Mouse (Mus musculus) cerebellum, adult 8-10 months (tissue): ENCODE measurements around the gene Zfp446.

Experiments used
- DNase-seq: peaks from one replicate; pipeline ENCODE4 v3.0.0; 2022

Zfp446 gene

DNA sequence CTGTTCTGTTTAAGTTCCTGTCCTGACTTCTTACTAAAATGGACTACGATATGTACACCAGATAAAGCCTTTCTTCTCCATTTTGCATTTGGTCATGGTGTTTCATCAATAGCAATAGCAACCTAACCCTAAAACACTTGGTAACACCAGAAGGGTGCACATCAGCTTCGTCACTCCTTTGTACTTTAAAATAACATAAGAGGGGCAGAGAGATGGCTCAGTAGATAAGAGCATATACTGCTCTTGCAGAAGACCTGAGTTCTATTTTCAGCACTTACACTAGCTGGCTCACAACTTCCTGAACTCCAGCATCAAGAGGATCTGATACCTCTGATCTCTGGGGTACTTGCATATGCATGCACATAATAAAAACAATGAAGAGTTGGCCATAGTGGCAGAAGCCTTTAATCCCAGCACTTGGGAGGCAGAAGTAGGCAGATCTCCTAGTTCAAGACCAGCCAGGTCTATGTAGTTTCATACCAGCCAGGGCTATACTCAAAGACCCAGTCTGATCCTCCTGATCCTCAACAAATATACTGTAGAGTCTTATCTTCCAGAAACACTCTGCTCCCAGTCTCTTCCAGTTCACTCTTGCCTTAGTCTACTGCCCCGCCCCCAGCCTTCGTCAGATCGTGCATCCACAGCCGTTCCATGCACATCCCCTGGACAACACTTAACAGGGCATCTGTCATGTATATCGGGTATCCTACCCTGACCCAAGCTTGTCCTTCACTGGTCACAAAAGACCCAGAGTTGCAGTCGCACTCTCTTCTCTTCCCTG lies 10.0 kb downstream of the Zfp446 start:
- DNase-seq: no peak

DNA sequence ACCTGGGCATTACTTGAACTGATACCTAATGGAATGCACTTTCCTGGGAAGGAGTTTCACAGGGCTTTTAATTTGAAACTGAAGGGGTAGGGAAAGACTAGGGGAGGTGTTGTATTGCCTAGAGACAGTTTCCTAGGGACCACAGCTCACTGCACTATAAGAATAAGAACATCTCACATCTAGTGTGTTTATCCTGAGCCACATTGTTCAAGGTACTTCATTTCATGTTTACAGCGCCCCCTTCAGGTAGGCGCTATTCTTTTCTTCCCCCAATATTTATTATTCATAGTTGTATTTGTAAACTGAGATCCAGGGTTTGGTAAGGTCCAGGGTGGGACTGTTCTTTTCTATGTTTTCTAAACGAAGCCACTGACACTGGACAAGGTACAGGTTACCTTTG lies 14.6 kb downstream of the Zfp446 start:
- DNase-seq: no peak

DNA sequence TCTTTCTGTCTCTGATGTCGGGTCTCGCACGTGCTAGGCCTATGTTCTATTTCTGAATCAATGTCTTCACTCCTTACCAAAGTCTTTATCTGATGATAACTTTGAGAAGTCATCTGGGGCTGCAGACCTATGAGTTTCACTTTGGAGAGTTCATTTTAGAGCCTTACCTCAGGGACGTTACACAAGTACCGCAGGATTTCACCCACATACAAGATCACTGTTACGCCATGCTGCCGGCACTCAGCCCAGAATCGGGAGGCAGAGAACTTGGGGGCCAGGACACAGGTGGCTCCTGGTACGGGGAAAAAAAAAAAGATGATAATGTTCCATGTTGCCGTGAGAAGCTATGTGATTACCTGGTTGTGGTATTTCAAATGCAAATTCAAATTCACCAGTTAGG lies 15.5 kb downstream of the Zfp446 start:
- DNase-seq: no peak

DNA sequence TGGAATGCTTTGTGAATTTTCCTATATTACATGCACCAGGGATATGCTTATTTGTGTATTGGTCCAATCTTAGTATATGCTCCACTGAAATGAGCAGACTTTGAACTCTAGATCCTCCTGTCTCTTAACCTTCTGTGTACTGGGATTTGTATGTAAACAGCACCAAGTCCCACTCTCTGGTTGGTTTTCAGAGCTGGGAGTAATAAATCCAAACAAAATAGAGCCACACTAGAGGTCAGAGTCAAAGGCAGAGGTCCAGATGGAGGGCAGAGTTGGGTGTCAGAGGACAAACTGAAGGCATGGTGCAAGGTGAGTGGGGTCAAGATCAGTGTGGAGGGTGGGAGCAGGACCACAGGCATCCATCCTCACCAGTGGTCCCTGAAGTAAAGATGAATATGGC lies 18.2 kb downstream of the Zfp446 start:
- DNase-seq: no peak

DNA sequence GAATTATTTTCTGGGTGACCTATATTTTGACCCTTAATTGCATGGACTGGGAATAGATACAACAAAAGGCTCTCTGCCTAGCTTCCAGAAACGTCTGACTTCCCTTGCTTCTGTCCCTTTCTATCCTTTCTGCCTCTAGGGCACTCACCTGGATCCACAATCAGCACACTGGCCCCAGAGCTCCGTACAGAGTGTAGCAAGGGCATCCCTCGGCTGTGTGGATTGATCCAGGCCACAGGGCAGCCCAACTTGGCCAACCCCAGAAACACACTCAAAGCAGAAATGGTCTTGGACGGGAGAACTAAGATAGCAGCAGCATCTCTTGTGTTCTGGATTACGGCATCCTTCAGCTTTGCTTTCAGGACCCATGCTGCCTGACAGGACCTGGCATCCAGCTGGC lies 19.6 kb downstream of the Zfp446 start:
- DNase-seq: no peak

DNA sequence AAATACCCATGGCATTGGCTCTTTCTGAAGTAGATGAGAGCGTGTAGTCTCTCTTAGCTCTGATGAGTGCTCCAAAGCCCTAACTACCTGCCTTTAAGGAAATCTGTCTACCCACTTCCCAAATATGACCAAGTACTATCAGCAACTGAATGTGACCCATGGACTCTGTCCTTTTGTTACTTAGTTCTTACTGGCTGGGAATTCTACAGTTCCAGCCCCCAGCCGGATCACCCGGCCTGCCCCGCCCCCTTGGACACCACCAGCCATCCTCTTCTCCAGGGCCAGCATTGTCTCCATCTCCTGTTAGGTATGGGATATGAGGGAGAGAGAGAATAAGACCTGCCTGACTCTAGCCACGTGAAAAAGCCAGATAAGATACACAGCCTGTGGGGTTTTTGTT lies 20.4 kb downstream of the Zfp446 start, which contains the start of gene Slc27a5:
Gene Slc27a5, minus strand, starts transcription at position 140 of the 400 bp plus-strand sequence.
- DNase-seq: no peak

DNA sequence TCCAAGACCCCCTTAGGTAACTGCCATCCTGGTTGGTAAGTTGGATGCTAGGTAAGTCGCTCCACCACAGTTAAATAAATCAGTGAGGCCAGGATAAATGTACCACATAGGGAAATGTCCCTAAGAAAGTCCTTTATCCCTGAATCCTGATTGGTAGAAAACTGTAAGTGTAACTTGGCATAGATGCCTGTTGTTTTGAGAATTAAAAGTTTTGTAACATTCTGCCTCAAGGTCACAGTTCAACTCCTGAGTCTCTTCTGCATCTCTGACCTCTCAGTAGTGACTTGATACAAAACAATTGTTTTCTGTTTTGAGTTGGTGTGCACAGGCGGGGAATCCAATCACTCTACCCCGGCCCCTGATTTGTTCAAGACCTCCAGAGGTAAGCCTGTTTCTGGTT lies 21.2 kb downstream of the Zfp446 start, which contains the start of gene Trim28:
Gene Trim28, plus strand, starts transcription at position 264 of the 400 bp plus-strand sequence.
- DNase-seq: no peak

DNA sequence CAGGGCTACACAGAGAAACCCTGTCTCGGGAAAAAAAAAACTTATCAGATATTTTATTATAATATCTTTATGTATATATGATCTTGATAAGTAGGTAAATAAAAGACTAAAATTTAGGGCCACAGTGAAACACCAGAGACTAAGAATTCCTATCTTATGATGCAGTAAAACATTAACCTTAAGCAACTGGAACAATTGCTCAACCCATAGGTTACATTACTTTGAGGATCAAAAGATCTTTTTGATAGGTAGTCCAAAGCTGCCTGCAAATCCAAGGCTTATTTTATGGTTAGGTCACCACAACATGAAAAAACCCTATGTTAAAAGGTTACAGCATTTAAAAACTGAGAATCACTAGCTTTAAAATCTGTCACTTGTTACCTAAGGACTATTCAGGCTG lies 23.9 kb downstream of the Zfp446 start:
- DNase-seq: no peak

DNA sequence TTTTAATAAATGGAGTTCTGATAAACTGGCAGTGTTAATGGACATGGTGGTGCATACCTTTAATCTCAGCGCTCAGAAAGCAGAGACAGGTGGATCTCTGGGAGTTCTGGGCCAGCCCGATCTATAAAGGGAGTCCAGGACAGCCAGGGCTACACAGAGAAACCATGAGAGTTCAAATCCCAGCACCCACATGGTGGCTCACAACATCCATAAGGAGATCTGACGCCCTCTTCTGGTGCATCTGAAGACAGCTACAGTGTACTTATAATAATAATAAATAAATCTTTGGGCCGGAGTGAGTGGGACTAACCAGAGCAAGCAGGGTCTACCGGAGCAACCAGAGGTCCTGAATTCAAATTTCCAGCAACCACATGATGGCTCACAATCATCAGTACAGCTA lies 25.7 kb downstream of the Zfp446 start:
- no peak for DNase-seq

DNA sequence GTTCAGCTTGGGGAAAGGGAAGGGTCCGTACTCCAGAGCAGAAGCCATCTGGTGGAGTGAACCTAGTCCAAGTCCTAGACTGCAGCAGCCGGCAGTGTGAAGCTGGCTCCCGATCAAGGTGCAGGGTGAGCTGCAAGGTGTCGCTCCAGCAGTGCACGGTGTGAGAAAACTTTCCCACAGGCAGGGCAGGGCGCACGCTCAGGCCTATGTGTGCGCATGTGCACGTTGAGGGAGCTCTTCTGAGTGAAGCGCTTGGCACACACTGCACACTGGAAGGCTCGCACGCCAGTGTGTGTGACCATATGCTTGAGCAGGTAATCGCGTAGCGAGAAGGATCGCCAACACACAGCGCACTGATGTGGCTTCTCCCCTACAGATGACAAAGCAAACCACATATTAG lies 28.4 kb downstream of the Zfp446 start:
- DNase-seq: no peak

DNA sequence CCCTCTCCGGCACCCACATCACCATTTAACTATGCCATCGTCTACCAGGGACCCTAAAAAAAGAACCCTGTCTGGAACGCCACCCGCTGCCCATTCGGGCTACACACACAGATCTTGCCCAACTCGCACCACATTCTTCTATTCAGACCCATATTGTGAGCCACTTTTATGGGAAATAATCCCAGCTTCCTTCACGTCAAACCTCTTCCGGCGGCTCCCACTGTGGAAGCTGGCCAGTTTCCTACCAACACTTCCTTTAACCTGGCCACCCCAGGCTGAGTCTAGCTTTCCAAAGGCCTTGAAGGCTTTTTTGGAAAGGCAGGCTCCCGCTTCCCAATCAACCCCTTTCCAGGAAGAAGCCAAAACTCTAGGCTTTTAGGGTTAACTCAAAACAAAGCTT lies 28.9 kb downstream of the Zfp446 start:
- DNase-seq: no peak

DNA sequence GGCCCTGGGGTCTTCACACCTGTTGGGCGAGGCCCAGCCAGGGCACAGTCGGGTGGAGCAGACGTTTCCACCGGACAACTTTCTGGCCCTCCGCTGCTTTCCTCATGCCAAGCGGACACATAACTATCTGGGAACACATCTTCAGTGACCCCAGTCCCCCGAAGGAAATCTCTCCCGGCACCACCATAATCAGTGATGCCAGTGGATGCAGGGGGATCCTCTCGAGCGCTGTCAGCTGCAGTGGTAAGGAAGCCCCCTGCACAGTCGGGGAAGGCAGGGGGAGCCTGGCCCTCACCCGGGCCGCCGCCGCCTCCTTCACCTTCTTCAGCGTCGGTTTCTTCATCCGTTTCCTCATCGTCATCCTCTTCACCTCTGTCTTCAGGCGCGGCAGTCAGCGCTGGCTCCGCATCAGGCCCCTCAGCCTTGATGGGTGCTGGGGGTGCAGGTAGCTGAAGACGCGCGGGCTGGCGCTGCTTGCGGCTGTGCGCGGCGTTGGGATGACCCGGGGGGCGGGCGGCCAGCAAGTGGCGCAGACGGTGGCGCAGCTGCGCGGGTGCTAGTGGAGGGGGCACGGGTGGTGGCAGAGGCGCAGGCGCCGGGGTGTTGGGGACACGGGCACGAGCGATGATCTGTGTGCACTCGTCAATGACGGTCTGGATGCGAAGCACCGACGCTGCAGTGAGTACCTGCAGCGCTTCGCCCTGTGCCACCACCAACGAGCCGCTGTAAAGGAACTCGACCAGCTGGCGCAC lies 29.9 kb downstream of the Zfp446 start:
- peak; percentile 21 for DNase-seq

DNA sequence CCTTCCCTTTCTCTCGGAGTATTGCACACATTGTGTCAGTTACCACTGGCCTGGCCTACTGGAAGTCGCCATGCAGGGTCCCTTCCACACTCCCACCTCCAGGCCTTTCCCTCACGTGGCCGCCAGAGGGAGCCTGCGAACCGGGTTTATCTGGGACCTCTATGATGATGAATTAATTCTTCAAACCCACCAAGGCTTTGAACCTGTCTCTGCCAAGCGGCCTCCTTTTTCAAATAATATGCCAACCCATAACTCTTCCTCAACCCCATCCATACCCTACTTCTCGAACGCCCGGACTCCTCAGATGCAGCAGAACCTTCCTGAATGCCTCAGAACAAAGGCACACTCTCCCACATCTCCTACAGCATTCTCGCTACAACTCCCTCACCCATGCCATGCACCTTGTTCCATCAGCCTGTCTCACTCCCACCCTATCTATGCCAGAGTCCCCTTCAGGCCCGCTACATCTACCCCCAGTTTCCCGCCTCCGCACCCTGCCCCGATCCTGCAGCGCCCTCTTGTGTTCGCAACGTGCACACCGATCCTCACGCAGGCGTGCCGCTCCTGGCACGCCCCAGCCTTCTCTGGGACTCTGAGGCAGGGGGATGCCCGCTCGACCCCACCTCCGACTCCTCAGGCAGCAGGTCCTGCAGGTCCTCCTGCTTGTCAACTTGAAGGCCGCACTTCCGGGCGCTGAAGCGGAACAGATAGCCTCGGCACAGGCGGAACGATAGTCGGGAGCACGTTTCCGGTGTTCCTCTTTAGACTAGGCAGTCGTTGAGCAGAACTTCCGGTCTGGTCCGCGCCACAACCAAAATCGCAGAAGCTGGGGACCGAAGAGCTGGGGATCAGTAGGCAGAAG lies 31.7 kb downstream of the Zfp446 start:
- DNase-seq: peak; percentile 94

DNA sequence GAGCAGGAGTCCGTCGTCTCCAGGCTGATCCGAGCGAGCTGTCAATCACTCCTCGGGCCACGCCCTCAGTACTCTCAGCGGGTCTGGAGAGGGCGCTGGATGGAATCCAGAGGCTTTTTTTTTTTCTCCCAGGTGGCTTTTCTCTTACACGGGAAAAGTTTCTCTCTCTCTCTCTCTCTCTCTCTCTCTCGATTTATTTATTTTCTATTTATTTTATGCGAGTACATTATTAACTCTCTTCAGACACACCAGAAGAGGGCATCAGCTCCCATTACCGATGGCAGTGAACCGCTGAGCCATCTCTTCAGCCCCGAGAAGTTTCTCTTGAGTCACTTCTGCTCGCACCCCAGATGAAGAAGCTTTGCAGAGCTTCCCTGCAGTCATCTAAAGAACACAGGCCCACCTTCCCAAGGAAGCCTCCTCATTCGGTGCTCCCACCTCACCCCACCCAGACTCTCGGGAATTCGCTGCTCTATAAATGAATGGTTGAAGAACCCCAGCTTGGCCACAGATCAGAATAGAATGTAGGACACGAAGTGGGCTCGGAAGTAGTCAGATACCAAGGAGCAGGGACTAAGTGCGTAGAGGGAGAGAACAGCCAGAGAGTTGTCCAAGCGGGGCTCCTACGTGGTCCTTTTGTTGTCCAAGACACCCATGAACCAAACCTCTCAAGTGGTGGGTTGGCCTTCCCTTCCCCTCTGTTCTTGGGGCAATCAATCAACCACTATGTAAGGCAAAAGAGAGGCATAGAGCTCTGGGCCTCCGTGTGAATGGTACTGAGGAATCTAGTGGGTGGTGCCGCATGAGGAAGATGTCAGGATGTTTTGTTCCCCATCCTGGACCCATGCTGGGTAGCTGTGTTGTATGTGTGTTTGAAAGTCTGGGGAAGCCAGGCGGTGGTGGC lies 32.6 kb downstream of the Zfp446 start, which contains the start of gene Zbtb45:
Gene Zbtb45, minus strand, starts transcription at position 30 of the 904 bp plus-strand sequence.
- peak; percentile 33 for DNase-seq

DNA sequence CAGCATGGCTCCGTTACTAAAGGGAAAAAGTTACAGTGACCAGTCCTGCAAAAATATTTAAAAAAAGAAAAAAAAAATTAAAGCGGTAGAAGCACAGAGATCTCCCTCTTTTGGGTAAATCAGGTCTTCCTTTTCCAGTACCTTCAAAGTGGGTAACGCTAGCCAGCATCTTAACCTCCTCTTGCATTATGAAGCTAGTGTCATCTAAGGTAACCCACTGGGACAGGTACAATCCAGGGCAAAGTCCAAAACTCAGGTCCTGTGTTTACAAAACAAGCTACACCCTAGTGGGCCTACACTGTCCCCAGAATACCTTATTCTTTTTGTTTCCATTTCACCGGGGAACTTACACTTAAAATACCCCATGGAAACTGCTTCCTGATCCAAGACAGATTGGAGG lies 36.0 kb downstream of the Zfp446 start:
- no peak for DNase-seq

DNA sequence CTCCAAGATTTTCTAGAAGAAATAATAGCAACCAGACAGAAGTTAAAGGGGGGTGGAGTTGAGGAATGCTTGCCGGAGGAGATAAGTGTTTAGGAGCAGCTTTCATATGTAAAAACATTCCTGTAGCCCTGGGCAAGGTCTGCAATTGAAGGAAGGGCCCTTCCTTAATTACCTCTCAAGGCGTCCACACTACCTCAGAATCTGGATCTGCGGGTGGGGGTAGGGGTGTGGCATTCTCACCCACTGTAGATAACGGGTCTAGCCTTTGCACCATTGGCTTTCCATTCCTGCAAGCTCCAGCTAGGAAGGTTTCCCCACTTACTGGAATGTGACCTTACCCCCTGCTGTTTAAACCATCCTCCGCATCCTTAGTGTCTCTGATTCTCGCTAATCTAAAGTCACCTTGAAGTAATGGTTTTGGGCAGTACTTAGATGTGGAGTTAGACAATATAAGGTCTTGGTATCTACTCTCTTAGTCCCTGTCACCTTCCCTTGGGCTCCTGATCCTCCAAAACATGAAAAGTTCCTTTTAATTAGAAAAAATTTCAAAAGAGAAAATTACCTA lies 36.7 kb downstream of the Zfp446 start:
- no peak for DNase-seq

DNA sequence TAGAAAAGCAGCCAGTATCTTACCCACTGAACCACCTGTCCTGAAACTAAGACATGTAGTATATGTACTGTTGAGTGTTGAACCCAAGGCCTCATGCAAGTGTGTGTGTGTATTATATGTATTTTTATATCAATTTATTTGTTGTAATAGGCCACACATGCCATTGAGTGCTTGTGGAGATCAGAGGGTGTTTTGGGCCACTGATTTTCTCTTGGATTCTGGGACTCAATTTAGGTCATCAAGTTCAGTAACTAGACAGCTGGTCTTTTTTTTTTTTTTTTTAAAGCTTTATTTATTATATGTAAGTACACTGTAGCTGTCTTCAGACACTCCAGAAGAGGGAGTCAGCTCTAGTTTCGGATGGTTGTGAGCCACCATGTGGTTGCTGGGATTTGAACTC lies 37.6 kb downstream of the Zfp446 start:
- DNase-seq: no peak

DNA sequence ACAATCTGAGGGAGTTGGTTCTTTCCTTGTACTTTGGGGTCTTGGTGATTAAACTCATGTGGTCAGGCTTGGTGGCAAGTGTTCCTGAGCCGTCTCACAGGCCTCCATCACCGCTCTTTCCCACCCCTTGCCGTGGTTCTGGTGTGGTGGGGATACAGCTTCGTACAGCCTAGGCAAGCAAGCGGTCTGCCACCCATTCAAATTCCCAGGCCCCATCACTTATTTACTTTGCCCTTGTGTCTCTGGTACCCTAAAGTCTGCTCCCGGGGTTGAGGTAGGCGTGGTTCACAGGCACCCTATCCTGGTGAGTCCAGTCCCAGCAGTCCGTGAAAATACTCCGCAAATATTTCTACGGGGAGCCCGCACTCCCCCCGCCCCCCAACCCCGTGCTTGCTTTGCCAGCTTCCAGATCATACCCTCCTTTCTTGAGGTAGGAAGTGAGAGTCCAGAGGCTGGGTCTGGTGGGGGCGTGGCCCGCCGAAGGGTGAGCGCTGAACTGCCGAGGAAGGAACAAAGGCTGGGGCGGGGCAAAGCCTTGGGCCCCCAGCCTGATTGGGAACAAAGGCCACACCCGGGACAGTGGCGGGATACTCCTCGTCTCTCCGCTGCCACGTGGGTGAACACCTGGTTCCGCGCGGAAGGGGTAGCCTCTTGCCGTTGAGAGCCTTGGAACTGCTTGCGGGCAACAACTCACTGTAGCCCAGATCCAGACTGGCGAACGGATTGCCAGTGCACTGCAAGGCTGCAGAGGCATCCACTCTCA lies 45.3 kb downstream of the Zfp446 start:
- peak; percentile 56 for DNase-seq

DNA sequence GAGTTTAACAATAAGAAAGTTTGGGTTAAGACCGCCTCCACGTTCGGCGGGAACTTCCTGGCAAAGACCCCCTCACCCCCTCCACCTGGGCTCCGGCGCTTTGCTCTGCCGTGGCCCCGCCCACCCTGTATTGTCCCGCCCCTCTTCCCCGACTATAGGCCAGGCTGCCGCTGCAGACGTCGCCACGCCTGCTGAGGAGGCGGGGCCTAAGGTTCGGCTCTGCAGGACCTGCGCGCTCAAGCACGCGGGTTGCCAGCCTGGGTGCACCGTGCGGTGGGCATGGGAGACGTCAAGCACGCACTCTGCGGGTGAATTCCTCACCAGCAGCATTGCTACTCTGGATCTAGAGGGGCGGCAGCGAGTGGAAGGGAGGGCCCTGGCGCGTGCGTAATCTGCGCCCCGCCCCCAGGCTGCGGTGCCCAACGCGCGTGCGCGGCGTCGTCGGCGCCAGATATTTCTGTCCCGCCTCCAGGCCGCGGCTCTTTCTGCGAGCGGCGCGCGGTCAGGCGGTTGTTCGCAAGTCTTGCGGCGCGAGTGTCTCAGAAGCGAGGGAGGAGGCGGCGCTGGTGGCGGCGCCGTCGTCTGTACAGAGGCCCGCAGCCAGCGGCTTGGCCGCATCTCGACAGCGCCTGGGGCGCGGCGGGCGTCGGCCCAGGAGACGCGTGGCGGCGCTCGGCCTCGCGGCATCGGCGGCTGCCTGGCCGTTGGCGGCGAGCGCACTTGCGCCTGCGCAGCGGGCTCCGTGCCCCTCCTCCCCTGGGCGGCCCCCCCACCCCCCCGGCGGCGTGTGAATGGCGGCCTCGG lies 46.5 kb downstream of the Zfp446 start:
- peak; percentile 98 for DNase-seq

DNA sequence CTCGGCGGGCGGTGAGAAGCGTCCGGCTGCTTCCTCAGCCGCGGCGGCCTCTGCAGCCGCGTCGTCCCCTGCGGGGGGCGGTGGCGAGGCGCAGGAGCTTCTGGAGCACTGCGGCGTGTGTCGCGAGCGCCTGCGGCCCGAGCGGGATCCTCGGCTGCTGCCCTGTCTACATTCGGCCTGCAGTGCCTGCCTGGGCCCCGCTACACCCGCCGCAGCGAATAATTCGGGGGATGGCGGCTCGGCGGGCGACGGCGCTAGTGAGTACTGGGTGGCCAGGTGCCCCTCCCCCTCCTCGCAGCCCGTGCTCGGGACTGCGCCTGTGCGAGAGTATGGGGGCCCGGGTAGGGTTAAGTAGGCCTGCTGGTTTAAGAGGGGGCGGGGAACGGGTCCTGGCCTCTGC lies 47.2 kb downstream of the Zfp446 start:
- peak; percentile 82 for DNase-seq
